Mouse (Mus musculus) midbrain, embryonic 10.5 days (tissue): ENCODE measurements around the gene Cul1. TPM values are rescaled to one million over a fixed set of nuclear protein-coding genes. Genes with fewer than 3 reads are reported as not detected.

Experiments
- DNase-seq: peaks from one replicate; pipeline ENCODE4 v3.0.0-alpha.2; 2017; ENCODE audit warnings: low spot score
- H3K27ac ChIP-seq: fragments of 300-500 bp; sonication (generic); replicated peaks from 2 replicates; pipeline ENCODE4 v1.5.1; 2016; ENCODE audit warnings: mild to moderate bottlenecking
- H3K27me3 ChIP-seq: fragments of 300-500 bp; sonication (generic); 2 replicates; pipeline ENCODE4 v1.6.1; 2016; ENCODE audit warnings: low read depth, mild to moderate bottlenecking; ENCODE audit not compliant: poor library complexity, severe bottlenecking
- H3K36me3 ChIP-seq: fragments of 300-500 bp; sonication (generic); 2 replicates; pipeline ENCODE4 v1.6.1; 2016; ENCODE audit warnings: mild to moderate bottlenecking, moderate library complexity
- H3K4me1 ChIP-seq: fragments of 300-500 bp; sonication (generic); 2 replicates; pipeline ENCODE4 v1.6.1; 2016
- H3K4me3 ChIP-seq: fragments of 300-500 bp; sonication (generic); 2 replicates; pipeline ENCODE4 v1.5.1; 2016; ENCODE audit warnings: mild to moderate bottlenecking, moderate library complexity
- H3K9me3 ChIP-seq: fragments of 300-500 bp; sonication (generic); replicated peaks from 2 replicates; pipeline ENCODE4 v1.6.1; 2016; ENCODE audit warnings: mild to moderate bottlenecking
- WGBS: fragments of 180-500 bp; shearing (Covaris S2); methylation state at CpG from one replicate; pipeline ENCODE4 v1.1.7; 2016; 5-methylcytosine and 5-hydroxymethylcytosine counted together
- polyA plus RNA-seq: library from polyadenylated mRNA; unstranded; fragments of >200 nt; fragmentation: Nextera tagmentation; extraction: Ambion mirVana; gene quantifications from 2 replicates; pipeline ENCODE4 v1.2.1, GENCODE M21; 2016

Cul1 gene
- polyA plus RNA-seq, 1 experiment from 2014 or later: 198 TPM

DNA sequence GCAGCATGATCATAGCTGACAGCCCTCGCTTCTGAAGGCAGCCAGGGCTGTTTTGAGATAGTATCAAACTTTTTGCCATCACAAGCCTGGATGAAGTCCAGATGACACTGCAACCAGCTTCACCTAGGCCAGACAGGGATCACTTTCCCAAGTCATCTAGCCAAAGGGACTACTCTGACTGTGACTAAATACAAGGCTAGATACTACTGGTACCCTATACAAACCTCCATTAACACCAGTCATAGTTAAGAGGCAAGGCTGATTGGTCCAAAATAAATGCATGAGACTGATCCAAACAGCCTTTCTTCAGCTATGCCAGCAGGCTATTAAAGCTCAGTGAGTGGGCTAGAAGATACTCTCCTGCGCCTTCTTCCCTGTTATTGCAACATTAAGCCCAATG is 119.7 kb downstream of the Cul1 start:
- no peaks in the 10 kb centered on the region for H3K4me1 ChIP-seq
- no peaks in the 10 kb centered on the region for H3K27me3 ChIP-seq
- no peak overlapping the region for H3K27ac ChIP-seq
- peaks cover 88% of the 10 kb centered on the region for H3K36me3 ChIP-seq
- H3K9me3 ChIP-seq: no peaks in the 10 kb centered on the region
- H3K4me3 ChIP-seq: no peak overlapping the region
- WGBS: 93% methylated on average over 2 of the region's 2 CpGs
- DNase-seq: no peak

Other genes starting within 250 kb of the Cul1 start
- 175 and 184 TPM in 2 replicates for gene Ezh2, start 141.9 kb downstream of the Cul1 start, polyA plus RNA-seq